ENCODE assay signal across 18 mouse cellular contexts in the genomic region with DNA sequence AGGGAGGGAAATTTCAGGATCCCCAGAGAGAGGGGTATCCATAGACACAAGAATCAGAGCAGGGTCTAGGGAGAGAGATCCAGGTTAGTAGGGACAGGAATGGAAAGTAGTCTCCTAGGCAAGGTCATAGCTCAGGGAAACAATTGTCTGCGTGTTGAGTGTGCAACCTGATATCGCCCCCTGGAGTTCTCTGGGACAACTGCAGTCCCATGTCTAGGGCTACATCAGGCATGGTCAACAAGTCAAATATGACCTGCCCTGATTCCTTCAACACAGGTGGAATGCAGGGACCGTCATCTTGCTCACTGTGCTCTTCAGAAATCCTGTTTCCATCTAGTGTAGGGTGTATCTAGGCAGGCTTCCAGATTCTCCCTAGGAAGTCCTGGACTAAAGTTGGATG. TPM values are rescaled to one million over a fixed set of nuclear protein-coding genes. Genes with fewer than 3 reads are reported as not detected.
A peak's percentile ranks its signal among the peaks of the same experiment; 100 is the strongest.
DNase-seq lines count a peak whose midpoint lies in the region; ATAC-seq and TF ChIP-seq lines count a peak whose summit lies in the region.
"Had no signal": no experiment of that assay in that cellular context is flagged by ENCODE, and none has a peak within 500 bp of the region (broad histone marks: within the 10 kb centered on the region; RNA-seq: fewer than 3 reads in every experiment).

No protein-coding gene starts in this region.

- no peaks in the 10 kb centered on the region for H3K36me3 ChIP-seq in intestine, postnatal 0 days (ENCODE audit: control insufficient read depth, insufficient read depth)
- H3K36me3 ChIP-seq in intestine, embryonic 15.5 days: no peaks in the 10 kb centered on the region
- H3K36me3 ChIP-seq in lung, postnatal 0 days (ENCODE audit: insufficient read depth, low read length): no peaks in the 10 kb centered on the region
- no peaks in the 10 kb centered on the region for H3K36me3 ChIP-seq in G1E (replicated peaks)
- no peaks in the 10 kb centered on the region for H3K36me3 ChIP-seq in midbrain, embryonic 10.5 days
- H3K36me3 ChIP-seq: heart, embryonic 15.5 days; liver, embryonic 13.5 days had no signal

- no peak for DNase-seq in lung, postnatal 0 days (ENCODE audit: low spot score)
- DNase-seq in lung, postnatal 10 days: no peak
- no peak for DNase-seq in G1E (ENCODE audit: low spot score)
- DNase-seq in embryo, embryonic 9.5 days (ENCODE audit: extremely low spot score): peak; percentile 11
- no peak for DNase-seq in adrenal gland, adult 2 months
- DNase-seq in midbrain, embryonic 10.5 days (ENCODE audit: low spot score): no peak
- DNase-seq: adrenal gland, postnatal 10 days; cerebellum, postnatal 25 days; gastrocnemius, postnatal 25 days; kidney, postnatal 36 days; liver, embryonic 13.5 days had no signal

- 44% methylated on average over 3 of the region's 3 CpGs for WGBS in intestine, postnatal 0 days
- 47% methylated on average over 3 of the region's 3 CpGs for WGBS in intestine, embryonic 15.5 days
- WGBS in lung, postnatal 0 days: 38% methylated on average over 3 of the region's 3 CpGs
- 49% methylated on average over 3 of the region's 3 CpGs for WGBS in midbrain, embryonic 10.5 days

- ATAC-seq in intestine, postnatal 0 days: no peak
- ATAC-seq in intestine, embryonic 15.5 days: no peak
- ATAC-seq in lung, postnatal 0 days: no peak
- ATAC-seq in G1E (ENCODE audit: extremely low read depth, insufficient number of reproducible peaks, low FRiP score, poor library complexity, severe bottlenecking): no peak
- ATAC-seq: forebrain, embryonic 16.5 days; inflammation-experienced regulatory T-cells, adult 6 months had no signal

- H3K4me3 ChIP-seq in intestine, postnatal 0 days (ENCODE audit: low read depth, low read length): no peak overlapping the region
- no peak overlapping the region for H3K4me3 ChIP-seq in intestine, embryonic 15.5 days (replicated peaks)
- H3K4me3 ChIP-seq in lung, postnatal 0 days (ENCODE audit: low read depth, low read length): no peak overlapping the region
- no peak overlapping the region for H3K4me3 ChIP-seq in G1E (ENCODE audit: low read depth, low read length)
- H3K4me3 ChIP-seq in midbrain, embryonic 10.5 days: no peak overlapping the region
- H3K4me3 ChIP-seq: heart, embryonic 15.5 days; liver, embryonic 13.5 days had no signal

- no peak overlapping the region for H3K9ac ChIP-seq in intestine, postnatal 0 days (ENCODE audit: low read depth, low read length)
- no peak overlapping the region for H3K9ac ChIP-seq in intestine, embryonic 15.5 days
- no peak overlapping the region for H3K9ac ChIP-seq in lung, postnatal 0 days (replicated peaks; ENCODE audit: low read depth)
- H3K9ac ChIP-seq: heart, embryonic 15.5 days; liver, embryonic 13.5 days had no signal

- no peaks in the 10 kb centered on the region for H3K27me3 ChIP-seq in intestine, postnatal 0 days (replicated peaks; ENCODE audit: control insufficient read depth, insufficient read depth, low read length)
- no peaks in the 10 kb centered on the region for H3K27me3 ChIP-seq in intestine, embryonic 15.5 days (replicated peaks)
- no peaks in the 10 kb centered on the region for H3K27me3 ChIP-seq in lung, postnatal 0 days (replicated peaks; ENCODE audit: insufficient read depth, low read length)
- no peaks in the 10 kb centered on the region for H3K27me3 ChIP-seq in G1E (ENCODE audit: insufficient read depth, low read length)
- H3K27me3 ChIP-seq in midbrain, embryonic 10.5 days (ENCODE audit: low read depth, poor library complexity, severe bottlenecking): no peaks in the 10 kb centered on the region
- H3K27me3 ChIP-seq: heart, embryonic 15.5 days; liver, embryonic 13.5 days had no signal

- no peaks in the 10 kb centered on the region for H3K9me3 ChIP-seq in intestine, postnatal 0 days (ENCODE audit: control insufficient read depth)
- H3K9me3 ChIP-seq in intestine, embryonic 15.5 days: no peaks in the 10 kb centered on the region
- no peaks in the 10 kb centered on the region for H3K9me3 ChIP-seq in lung, postnatal 0 days (ENCODE audit: low read length)
- H3K9me3 ChIP-seq in G1E (replicated peaks): no peaks in the 10 kb centered on the region
- no peaks in the 10 kb centered on the region for H3K9me3 ChIP-seq in midbrain, embryonic 10.5 days (replicated peaks)
- H3K9me3 ChIP-seq: heart, embryonic 15.5 days; liver, embryonic 13.5 days had no signal

- no peak overlapping the region for H3K4me2 ChIP-seq in intestine, postnatal 0 days (replicated peaks; ENCODE audit: low read depth)
- no peak overlapping the region for H3K4me2 ChIP-seq in intestine, embryonic 15.5 days (replicated peaks)
- H3K4me2 ChIP-seq in lung, postnatal 0 days (replicated peaks; ENCODE audit: low read depth, low read length): no peak overlapping the region
- H3K4me2 ChIP-seq: heart, embryonic 15.5 days; liver, embryonic 13.5 days had no signal

- H3K4me1 ChIP-seq in intestine, postnatal 0 days (replicated peaks; ENCODE audit: control insufficient read depth, insufficient read depth, low read length): no peaks in the 10 kb centered on the region
- H3K4me1 ChIP-seq in intestine, embryonic 15.5 days (replicated peaks): no peaks in the 10 kb centered on the region
- no peaks in the 10 kb centered on the region for H3K4me1 ChIP-seq in lung, postnatal 0 days (ENCODE audit: insufficient read depth, low read depth, low read length)
- no peaks in the 10 kb centered on the region for H3K4me1 ChIP-seq in G1E (ENCODE audit: insufficient read depth, low read depth, low read length)
- no peaks in the 10 kb centered on the region for H3K4me1 ChIP-seq in midbrain, embryonic 10.5 days
- H3K4me1 ChIP-seq: heart, embryonic 15.5 days; liver, embryonic 13.5 days had no signal

- H3K27ac ChIP-seq in intestine, postnatal 0 days (ENCODE audit: low read depth, low read length): no peak overlapping the region
- H3K27ac ChIP-seq in intestine, embryonic 15.5 days: no peak overlapping the region
- H3K27ac ChIP-seq in lung, postnatal 0 days (ENCODE audit: low read length): no peak overlapping the region
- H3K27ac ChIP-seq in midbrain, embryonic 10.5 days (replicated peaks): no peak overlapping the region
- H3K27ac ChIP-seq: heart, embryonic 15.5 days; liver, embryonic 13.5 days had no signal

- no peak for TF ChIP-seq EP300 in lung, postnatal 0 days (IDR thresholded peaks at IDR 0.05)

- TF ChIP-seq CTCF in intestine, postnatal 0 days (IDR thresholded peaks at IDR 0.05; ENCODE audit: low read depth): peak; percentile 60
- peak; percentile 49 for TF ChIP-seq CTCF in lung, postnatal 0 days (IDR thresholded peaks at IDR 0.05)
- peak; percentile 30; the same call in 1 of the 2 replicates for TF ChIP-seq CTCF in G1E (IDR thresholded peaks at IDR 0.05; ENCODE audit: low read depth, low read length)

RNA-seq across cellular contexts. Expression of a gene that starts 0.8 kb away (rescaled TPM):
- polyA plus RNA-seq in intestine, postnatal 0 days (2015; fragmentation: Nextera tagmentation; extraction: Ambion mirVana): not detected in 2 replicates
- polyA plus RNA-seq in intestine, embryonic 15.5 days (2015; fragmentation: Nextera tagmentation; extraction: Ambion mirVana): not detected in 2 replicates
- not detected in 2 replicates for polyA plus RNA-seq in lung, postnatal 0 days (2015; fragmentation: Nextera tagmentation; extraction: Ambion mirVana)
- not detected in 2 replicates for total RNA-seq in G1E (2014; fragmentation: Nextera tagmentation)
- total RNA-seq in G1E (2017): 0.11 TPM in 1 of 2 replicates, not detected in the other
- polyA plus RNA-seq in G1E (2012): not detected in 2 replicates
- total RNA-seq in adrenal gland, adult 2 months (2021): not detected
- polyA plus RNA-seq in adrenal gland, adult 2 months (2012; rRNA removed): not detected in 2 replicates
- polyA plus RNA-seq in midbrain, embryonic 10.5 days (2016; fragmentation: Nextera tagmentation; extraction: Ambion mirVana): not detected in 2 replicates
- total RNA-seq: adrenal gland, postnatal 10 days; gastrocnemius, postnatal 25 days; left cerebral cortex, adult 18-20 months; megakaryocyte, adult 5-6 weeks had no signal
- polyA plus RNA-seq: forebrain, embryonic 16.5 days; heart, embryonic 15.5 days; inflammation-experienced regulatory T-cells, adult 6 months; liver, embryonic 13.5 days had no signal

RNA-seq across cellular contexts. Expression of a gene that starts 22.3 kb away (rescaled TPM):
- polyA plus RNA-seq in intestine, postnatal 0 days (2015; fragmentation: Nextera tagmentation; extraction: Ambion mirVana): not detected in 2 replicates
- polyA plus RNA-seq in intestine, embryonic 15.5 days (2015; fragmentation: Nextera tagmentation; extraction: Ambion mirVana): 0.13 TPM in 2 replicates
- not detected in 2 replicates for polyA plus RNA-seq in lung, postnatal 0 days (2015; fragmentation: Nextera tagmentation; extraction: Ambion mirVana)
- total RNA-seq in G1E (2014; fragmentation: Nextera tagmentation) (not detected in 2 replicates), G1E (2017) (0.11 TPM in 1 of 2 replicates, not detected in the other)
- not detected in 2 replicates for polyA plus RNA-seq in G1E (2012)
- not detected for total RNA-seq in adrenal gland, adult 2 months (2021)
- polyA plus RNA-seq in adrenal gland, adult 2 months (2012; rRNA removed): not detected in 2 replicates
- not detected in 2 replicates for polyA plus RNA-seq in midbrain, embryonic 10.5 days (2016; fragmentation: Nextera tagmentation; extraction: Ambion mirVana)
- total RNA-seq: adrenal gland, postnatal 10 days; gastrocnemius, postnatal 25 days; left cerebral cortex, adult 18-20 months; megakaryocyte, adult 5-6 weeks had no signal
- polyA plus RNA-seq: forebrain, embryonic 16.5 days; heart, embryonic 15.5 days; inflammation-experienced regulatory T-cells, adult 6 months; liver, embryonic 13.5 days had no signal

RNA-seq across cellular contexts. Expression of a gene that starts 40.6 kb away (rescaled TPM):
- 0.72 and 1.4 TPM in 2 replicates for polyA plus RNA-seq in intestine, postnatal 0 days (2015; fragmentation: Nextera tagmentation; extraction: Ambion mirVana)
- polyA plus RNA-seq in intestine, embryonic 15.5 days (2015; fragmentation: Nextera tagmentation; extraction: Ambion mirVana): 0.73 TPM in 2 replicates
- 4.3 and 5.7 TPM in 2 replicates for polyA plus RNA-seq in lung, postnatal 0 days (2015; fragmentation: Nextera tagmentation; extraction: Ambion mirVana)
- total RNA-seq in G1E (2014; fragmentation: Nextera tagmentation) (not detected in 2 replicates), G1E (2017) (0.06 and 0.11 TPM in 2 replicates)
- not detected in 2 replicates for polyA plus RNA-seq in G1E (2012)
- 1 to 10 TPM; 7.0 to 7.5 TPM for total RNA-seq in adrenal gland, adult 2 months (2021)
- 4.6 and 4.9 TPM in 2 replicates for polyA plus RNA-seq in adrenal gland, adult 2 months (2012; rRNA removed)
- 0.14 and 0.30 TPM in 2 replicates for polyA plus RNA-seq in midbrain, embryonic 10.5 days (2016; fragmentation: Nextera tagmentation; extraction: Ambion mirVana)
- total RNA-seq: megakaryocyte, adult 5-6 weeks had no signal
